Mouse (Mus musculus): ENCODE results near the gene Atp2b2.

DNA sequence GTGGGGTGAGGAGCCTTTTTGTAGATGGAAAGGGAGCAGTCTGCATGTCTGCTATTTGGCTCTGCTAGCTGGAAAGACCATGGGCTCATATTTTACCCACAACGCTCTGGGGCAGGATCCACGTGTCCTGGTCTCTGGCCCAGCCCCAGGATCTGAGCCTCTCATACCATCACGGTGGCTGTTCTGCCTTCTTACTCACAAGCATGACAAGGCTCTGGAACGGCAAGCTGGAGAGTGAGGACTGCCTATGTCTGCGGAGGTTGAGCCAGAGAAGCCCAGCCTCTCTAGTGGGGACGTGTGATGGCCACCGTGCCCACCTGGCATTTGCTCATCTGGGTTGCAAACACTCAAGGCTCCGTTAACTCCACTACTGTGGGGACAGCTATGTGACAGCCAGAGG is 63.7 kb downstream of the Atp2b2 start:
- TF ChIP-seq CTCF (IDR thresholded peaks at IDR 0.05; ENCODE audit: low read depth): no peak
- TF ChIP-seq EP300 (IDR thresholded peaks at IDR 0.05; ENCODE audit: low read depth): no peak

Measured in heart, postnatal 0 days (tissue).